Mouse (Mus musculus) frontal cortex, postnatal 10 days (tissue): ENCODE data around the gene Cpsf2.
"Not testable (repeated sequence)": the region's sequence is repeated elsewhere in the genome, so short reads cannot be mapped to it uniquely, and the experiment has no call there.

ENCODE experiments used
- DNase-seq, 2 experiments: peaks; one replicate each; pipeline ENCODE4 v3.0.0; 2022; ENCODE audit warnings: low spot score in 2 of 2, mixed read lengths in 1 of 2

Cpsf2 gene

DNA sequence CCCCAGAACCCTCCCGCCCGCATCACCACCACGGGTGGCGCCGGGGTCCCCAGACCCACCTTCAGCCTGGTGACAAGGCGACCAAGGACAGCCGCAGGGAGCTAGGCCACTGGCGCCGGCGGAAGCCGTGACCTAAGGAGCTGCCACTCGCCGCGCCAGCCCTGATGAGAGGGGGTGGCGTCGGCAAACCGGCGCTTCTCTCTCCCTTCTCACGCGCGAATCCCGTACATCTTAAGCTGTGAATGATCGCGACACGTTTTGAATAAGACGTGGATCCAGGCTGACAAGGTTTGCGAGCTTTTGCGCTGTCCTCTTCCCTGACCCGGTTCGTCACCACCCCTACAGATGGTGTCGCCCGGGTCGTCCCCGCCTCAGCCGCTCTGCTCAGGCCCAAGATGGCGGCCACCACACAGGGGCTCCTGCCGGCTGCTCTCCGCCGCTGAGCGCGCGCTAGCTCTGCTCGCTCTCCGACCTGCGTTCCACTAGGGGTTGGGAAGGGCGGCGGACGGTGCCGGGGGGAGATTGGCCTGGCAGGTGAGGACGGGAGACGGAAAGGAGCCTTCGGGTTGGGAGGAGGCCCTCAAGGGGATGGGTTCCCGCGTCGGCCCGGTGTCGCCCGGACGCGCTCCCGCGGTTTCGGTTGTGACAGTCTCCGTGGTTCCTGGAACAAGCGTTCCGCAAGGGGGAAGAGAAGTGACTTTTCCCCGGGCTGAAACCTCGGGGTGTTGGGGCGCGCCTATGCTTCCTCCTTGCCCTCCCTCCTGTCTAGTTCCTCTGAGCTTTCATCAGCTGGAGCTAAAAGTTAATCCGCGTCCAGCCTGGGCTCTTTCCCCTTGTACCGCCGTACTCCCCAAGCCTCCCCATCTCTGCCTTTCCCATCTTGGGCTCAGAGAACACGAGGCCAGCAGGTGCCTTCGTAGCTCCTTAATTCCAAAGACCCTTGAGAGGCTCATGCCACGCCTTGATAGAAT lies at the start of gene Cpsf2:
Gene Cpsf2, plus strand, starts transcription at position 388 of the 971 bp plus-strand sequence.
- DNase-seq = peak; percentile 64 to 84

DNA sequence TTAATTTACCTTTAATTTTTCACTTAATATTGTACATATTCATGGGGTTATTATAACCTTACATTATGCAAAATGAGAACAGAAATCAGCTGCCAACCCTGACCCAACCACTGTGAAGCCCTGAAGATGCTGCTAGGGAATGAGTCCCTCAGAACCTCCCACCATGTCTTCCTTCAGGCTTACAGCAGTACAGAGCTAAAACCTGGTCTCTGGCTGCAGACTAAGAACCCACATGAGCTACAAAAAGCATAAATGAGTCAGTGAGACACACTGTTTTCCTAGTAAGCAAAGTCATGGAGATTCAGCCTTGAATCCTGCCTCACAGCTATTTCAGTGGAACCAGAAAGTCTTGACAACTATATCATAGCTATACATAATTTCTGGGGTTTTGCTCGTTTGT lies 47.4 kb upstream of the Cpsf2 start:
- DNase-seq = no peak

DNA sequence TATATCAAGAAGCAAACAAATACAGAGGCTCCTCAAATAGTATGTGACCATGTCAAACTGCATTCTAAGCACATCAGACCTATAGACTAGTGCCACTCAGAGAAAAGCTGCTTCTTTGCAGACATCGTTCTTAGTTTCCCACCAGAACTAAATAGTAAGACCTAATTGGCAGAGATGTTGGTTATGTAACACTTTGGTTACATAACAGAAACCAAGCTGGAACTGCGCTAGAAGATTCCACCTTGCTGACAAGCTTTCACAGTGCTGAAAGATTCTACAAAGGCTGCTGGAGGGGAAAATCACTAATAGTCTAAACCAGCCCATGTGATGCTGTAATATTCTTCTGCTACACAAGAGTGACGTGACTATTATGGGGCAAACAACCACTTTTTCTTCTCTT lies 40.6 kb upstream of the Cpsf2 start:
- no peak for DNase-seq

DNA sequence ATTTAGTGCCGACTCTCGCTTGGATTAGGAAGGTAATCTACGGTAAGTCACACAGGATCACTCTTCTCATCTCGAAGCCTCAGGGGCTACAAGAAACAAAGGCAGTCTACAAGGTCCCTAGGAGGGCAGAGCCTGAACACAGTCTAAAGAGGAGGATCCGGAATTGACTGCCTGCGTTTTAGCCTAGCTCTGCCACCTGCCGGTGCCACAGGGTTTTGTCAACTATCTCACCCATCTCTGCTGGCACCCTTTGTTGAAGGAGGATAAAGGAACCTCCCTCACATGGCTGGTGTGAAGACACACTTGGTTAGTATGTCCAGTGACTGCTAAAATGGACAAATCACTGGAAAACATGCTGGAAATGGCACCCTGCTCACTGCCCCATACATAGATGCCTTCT lies 38.2 kb upstream of the Cpsf2 start:
- no peak for DNase-seq

DNA sequence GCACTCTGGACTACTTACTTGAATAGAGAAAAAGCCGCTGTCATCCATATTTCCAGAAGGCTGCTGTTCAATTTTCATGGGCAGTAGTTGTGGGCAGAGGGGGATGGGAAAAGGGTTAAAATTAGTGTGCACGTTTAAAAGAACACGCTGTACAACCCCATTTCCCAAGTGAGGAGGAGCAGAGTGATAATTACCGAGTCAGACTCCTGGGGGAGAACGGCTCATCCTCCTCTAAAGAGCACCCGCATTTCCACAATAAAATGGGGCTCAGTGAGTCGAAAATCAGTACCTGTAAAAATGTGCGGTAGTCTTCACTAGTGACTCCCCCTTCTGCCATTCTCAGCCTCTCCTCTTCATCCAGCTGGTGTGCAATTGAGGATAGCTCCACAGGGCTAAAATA lies 27.8 kb upstream of the Cpsf2 start:
- DNase-seq = no peak

DNA sequence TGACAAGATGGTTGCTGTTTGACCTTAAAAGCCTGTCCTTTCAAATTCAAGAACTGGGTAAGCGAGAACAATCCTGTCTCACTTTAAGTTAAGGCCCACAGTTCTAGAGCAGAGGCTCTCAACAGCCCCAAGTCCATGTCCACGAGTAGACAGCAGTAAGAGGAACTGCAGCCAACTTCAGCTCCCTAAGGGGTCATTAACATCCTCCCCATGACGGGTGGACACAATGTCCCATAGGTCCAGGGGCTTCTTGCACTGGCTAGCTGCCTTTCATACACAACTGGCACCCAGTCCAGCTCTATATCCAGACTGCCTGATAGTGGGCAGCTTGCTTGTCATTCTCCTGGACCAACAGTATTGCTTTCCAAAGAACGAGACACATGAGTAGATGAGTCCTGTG lies 27.0 kb upstream of the Cpsf2 start:
- no peak for DNase-seq

GRCm38 (mm10) chr12:101955821-101956220 lies 20.0 kb upstream of the Cpsf2 start:
- DNase-seq = not testable (repeated sequence)

GRCm38 (mm10) chr12:101957079-101957941 lies 18.5 kb upstream of the Cpsf2 start:
- DNase-seq = no peak

- DNase-seq = peak; percentile 94 to 97
These were observed 17.7 kb upstream of the Cpsf2 start, which contains the start of gene Atxn3 for GRCm38 (mm10) chr12:101957942-101958544. Gene Atxn3 (minus strand): TSS chr12:101958246.

DNA sequence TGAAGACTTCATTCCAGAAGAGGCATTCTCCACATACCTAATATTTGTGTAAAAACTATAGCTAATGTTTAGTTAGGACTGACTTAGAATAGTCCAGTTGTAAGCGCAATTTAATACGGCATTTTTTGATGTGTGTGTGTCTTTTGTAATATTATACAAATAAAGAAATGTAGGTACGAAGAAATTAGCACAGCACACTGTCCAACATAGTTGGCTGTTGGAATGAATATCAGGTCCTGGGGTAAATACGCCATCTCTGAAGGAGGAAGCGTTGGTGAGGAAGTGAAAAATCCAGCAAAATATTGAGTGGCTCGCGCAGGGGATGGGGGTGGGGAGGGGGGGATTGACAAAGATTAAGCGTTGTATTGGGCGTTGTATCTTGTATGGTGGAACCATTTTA lies 17.2 kb upstream of the Cpsf2 start:
- DNase-seq = no peak

DNA sequence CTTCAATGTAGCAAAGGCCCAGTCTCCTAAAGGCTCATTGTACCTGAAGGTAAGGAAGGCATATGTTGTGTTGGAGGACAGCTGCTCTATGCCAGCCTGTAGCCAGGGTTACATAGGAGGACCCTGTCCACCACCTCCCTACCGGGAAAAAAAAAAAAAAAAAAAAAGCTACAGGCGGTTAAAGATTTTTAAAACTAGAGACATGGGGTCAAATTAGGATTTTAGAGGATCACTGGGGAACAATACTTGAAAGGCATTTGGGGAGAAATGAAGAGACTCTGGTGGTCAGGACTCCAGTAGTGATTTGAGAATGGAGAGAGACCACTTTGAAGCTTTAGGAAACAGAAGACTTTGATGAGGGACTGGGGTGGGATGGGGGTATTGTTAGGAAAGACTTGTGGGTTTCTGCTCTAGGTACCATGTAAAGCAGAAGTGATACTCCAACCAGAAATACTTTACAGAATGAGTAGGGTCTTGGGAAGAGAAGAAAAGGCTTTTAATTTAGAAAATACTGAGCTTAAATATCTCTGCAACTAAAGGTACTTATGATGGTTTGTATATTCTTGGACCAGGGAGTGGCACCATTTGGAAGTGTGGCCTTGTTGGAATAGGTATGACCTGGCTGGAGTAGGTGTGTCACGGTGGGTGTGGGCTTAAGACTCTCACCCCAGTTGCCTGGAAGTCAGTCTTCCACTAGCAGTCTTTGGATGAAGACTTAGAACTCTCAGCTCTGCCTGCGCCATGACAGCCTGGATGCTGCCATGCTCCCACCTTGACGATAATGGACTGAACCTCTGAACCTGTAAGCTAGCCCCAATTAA lies 16.6 kb upstream of the Cpsf2 start:
- DNase-seq = not testable (repeated sequence)

- DNase-seq = no peak
These were observed 4.5 kb upstream of the Cpsf2 start for GRCm38 (mm10) chr12:101971311-101971710.

- no peak for DNase-seq
These were observed 3.6 kb upstream of the Cpsf2 start for GRCm38 (mm10) chr12:101972230-101972629.

DNA sequence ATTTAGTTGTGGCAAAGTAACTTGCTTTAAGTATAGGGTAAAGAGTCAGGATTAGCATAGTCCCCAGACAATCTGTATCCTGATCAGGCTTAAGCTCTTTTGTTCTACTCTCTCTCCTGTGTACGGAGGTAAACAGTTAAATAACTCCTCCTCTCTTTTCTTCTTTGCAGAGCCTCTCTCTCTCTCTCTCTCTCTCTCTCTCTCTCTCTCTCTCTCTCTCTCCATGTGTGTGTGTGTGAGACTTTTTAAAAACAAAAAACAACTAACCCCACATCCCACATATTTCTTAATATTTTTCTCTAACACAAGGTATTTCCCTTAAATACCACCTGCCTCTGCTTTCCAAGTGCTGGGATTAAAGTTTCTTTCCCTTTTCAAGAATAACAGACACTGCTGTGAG lies 1.2 kb upstream of the Cpsf2 start:
- DNase-seq = no peak

DNA sequence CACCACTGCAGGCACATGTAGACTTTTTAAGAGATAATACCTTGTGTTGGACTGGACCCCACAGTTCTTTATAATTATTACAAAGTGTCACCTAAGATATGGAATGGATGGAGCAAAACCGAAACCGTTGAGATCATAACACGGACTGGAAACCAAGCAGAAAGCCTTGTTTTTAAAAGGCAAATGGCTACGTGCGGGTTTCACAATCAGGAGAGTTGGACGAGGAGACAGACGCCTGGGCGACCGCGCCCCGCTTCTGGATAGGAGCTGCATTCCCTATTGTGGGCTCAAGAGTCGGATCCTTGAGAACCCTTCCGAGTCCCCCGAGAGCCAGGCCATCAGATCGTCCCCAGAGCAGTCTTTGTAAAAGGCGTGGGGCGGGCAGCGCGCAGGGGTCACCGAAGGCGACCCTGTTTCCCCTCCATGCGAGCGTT lies 604 bp upstream of the Cpsf2 start:
- DNase-seq = no peak

DNA sequence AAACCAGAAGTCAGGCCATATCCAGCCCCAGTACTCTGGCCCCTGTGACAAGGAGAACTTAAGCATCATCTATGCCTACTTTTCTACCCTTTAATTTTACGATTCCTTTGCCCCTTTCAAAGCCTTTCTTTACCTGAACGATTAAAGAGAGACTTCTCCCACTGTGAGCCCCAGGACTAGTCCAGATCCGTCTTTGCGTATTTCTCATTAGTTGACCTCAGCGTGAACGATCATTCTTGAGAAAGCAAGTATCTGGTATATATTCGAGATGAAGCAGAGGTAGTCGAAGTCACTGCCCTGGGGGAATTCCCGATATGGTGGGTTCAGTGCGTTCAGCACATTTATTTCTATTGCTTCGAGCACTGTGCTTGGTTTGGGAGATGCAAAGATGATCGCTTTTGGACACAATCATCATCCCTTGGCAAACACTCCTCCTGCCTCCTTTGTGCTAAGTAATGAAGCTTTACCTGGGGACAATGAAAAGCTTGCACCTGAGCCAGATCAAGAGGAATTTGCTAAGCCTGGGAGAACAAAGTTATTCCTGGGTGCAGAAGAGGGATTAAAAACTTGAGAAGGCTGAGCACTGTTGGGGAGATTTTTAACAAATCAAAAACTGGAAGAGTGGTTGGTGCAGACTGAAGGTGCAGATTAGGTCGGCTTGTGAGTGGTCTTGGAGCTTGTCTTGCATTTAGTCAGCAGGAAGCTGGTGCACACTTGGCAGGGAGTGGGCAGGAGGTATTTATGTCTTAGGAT lies 1.0 kb downstream of the Cpsf2 start:
- no peak for DNase-seq

DNA sequence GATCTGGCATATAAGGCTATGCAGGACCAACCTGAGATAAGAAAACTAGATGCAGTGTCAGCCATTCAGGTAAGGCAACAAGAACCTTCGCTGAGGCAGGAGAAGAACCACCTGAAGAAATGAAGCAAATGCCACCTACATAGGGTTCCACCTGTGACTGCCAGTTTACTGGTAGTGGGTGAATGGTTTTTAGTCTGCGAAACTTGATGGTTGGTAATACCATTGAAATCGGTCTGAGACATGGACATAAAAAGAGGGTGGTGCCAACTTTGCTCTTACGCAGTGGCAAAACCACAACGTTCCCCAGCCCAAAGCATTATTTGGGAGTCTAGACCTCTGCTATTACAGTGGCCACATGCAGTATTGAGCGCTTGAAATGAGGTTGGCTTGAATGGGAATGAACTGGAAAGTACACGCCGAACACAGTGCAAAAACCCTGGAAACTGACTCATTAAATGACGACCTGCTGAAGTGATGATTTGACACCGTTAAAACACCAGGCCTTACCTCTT lies 1.7 kb downstream of the Cpsf2 start:
- DNase-seq = no peak

DNA sequence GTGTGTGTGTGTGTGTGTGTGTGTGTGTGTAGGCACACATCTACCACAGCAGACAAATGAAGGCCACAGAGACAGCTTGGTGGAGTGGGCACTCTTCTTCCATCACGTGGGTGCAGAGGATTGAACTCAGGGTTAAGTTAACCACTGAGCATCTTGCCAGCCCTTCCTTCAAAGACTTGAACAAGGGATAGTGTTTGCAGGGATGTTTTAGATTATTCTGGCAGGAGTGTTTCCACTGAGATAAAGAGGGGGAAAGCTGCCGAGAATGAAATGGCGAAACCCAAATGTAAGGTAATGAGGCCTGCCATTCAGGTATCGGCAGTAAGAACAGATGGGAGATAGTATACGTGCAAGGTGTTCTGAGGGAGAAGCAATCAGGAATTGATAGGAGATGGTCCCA lies 2.4 kb downstream of the Cpsf2 start:
- no peak for DNase-seq

DNA sequence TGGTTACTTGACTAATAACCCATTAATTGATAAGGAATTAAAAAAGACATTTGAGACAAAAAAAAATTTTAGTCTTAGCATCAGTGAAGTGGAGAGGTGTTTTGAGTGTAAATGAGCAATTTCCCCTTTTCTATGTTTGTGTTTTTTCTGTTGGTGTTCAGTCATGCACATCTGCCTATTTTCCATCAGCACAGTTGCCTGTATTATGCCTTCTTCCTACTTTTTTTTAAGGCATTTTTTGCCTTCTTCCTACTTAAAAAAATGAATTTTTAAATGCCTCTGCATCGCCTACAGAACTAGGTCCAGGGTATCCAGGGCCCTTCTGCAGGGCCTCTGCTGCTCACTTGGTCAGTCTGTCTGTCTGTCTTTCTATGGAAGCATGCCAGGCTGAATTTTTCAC lies 2.8 kb downstream of the Cpsf2 start:
- DNase-seq = no peak

DNA sequence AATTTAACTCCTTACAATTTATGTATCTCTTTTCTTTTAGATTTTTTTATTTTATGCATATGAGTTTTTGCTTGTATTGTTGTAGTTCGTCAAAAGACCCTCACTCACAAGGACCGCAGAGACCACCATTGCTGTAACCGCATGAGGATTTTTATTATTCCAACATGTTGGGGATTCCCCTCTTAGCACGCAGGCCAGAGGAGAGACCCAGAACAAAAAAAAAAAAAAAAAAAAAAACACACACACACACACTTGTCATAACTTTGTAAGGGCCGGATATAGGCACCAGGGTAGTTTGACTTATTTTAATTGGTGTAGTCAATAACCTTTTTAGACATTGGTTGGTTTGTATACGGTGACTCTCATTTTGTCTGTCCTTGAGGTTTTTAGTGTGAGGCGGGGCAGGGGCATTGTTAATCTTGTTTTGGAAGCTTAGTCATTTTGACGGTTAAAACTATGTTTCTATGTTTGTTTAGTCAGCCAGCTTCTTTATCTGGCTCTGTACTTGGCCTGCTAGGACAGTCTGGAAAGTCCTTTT lies 3.5 kb downstream of the Cpsf2 start:
- DNase-seq = no peak
